Mouse (Mus musculus): ENCODE measurements around the gene Fbxw11. TPM values are rescaled to one million over a fixed set of nuclear protein-coding genes. Genes with fewer than 3 reads are reported as not detected.

Fbxw11 gene
- polyA plus RNA-seq, 1 experiment = 55.6 TPM

GRCm38 (mm10) chr11:32622479-32623190 lies 19.9 kb upstream of the Fbxw11 start:
- DNase-seq = no peak
- TF ChIP-seq CTCF (IDR thresholded peaks at IDR 0.05; ENCODE audit: borderline replicate concordance, control insufficient read depth, extremely low read depth, insufficient read depth, low read length, poor library complexity) = no peak
- no peak for TF ChIP-seq POLR2A (IDR thresholded peaks at IDR 0.05; ENCODE audit: control insufficient read depth, extremely low read depth, insufficient read depth, low read length, poor library complexity)
- 94% methylated on average over 13 of the region's 13 CpGs for WGBS
- Histone ChIP-seq H3K36me3 (ENCODE audit: control insufficient read depth, insufficient read depth, low read length) (peaks cover 23% of the 10 kb centered on the region; the same call in 1 of the 2 replicates), H3K27ac (ENCODE audit: control insufficient read depth, insufficient read depth, low read length) (no peak overlapping the region), H3K4me1 (replicated peaks; ENCODE audit: control insufficient read depth, insufficient read depth, low read length) (peaks cover 7% of the 10 kb centered on the region), H3K27me3 (ENCODE audit: control insufficient read depth, insufficient read depth, low read length) (no peaks in the 10 kb centered on the region), H3K4me3 (ENCODE audit: control insufficient read depth, insufficient read depth, low read length) (no peak overlapping the region)

- peaks cover 7% of the 10 kb centered on the region for H3K4me1 ChIP-seq (replicated peaks; ENCODE audit: control insufficient read depth, insufficient read depth, low read length)
- no peak overlapping the region for H3K4me3 ChIP-seq (ENCODE audit: control insufficient read depth, insufficient read depth, low read length)
- no peaks in the 10 kb centered on the region for H3K27me3 ChIP-seq (ENCODE audit: control insufficient read depth, insufficient read depth, low read length)
- 94% methylated on average over 5 of the region's 5 CpGs for WGBS
- TF ChIP-seq CTCF (IDR thresholded peaks at IDR 0.05; ENCODE audit: borderline replicate concordance, control insufficient read depth, extremely low read depth, insufficient read depth, low read length, poor library complexity) = no peak
- 0 out of 2 replicates have a peak, but pooled peaks cover 18% of the 10 kb centered on the region for H3K36me3 ChIP-seq (ENCODE audit: control insufficient read depth, insufficient read depth, low read length)
- H3K27ac ChIP-seq (ENCODE audit: control insufficient read depth, insufficient read depth, low read length) = no peak overlapping the region
- no peak for DNase-seq
Observed at GRCm38 (mm10) chr11:32623236-32623635, 19.3 kb upstream of the Fbxw11 start.

- WGBS = 98% methylated on average over 6 of the region's 6 CpGs
- Histone ChIP-seq H3K36me3 (ENCODE audit: control insufficient read depth, insufficient read depth, low read length) (0 out of 2 replicates have a peak, but pooled peaks cover 14% of the 10 kb centered on the region), H3K27me3 (ENCODE audit: control insufficient read depth, insufficient read depth, low read length) (no peaks in the 10 kb centered on the region), H3K27ac (ENCODE audit: control insufficient read depth, insufficient read depth, low read length) (no peak overlapping the region), H3K4me1 (replicated peaks; ENCODE audit: control insufficient read depth, insufficient read depth, low read length) (peaks cover 6% of the 10 kb centered on the region), H3K4me3 (ENCODE audit: control insufficient read depth, insufficient read depth, low read length) (no peak overlapping the region)
- DNase-seq = no peak
- TF ChIP-seq CTCF (IDR thresholded peaks at IDR 0.05; ENCODE audit: borderline replicate concordance, control insufficient read depth, extremely low read depth, insufficient read depth, low read length, poor library complexity) (no peak), POLR2A (IDR thresholded peaks at IDR 0.05; ENCODE audit: control insufficient read depth, extremely low read depth, insufficient read depth, low read length, poor library complexity) (no peak)
Observed at GRCm38 (mm10) chr11:32623912-32624311, 18.6 kb upstream of the Fbxw11 start.

- Histone ChIP-seq H3K27me3 (ENCODE audit: control insufficient read depth, insufficient read depth, low read length) (no peaks in the 10 kb centered on the region), H3K4me1 (replicated peaks; ENCODE audit: control insufficient read depth, insufficient read depth, low read length) (no peaks in the 10 kb centered on the region), H3K27ac (ENCODE audit: control insufficient read depth, insufficient read depth, low read length) (no peak overlapping the region), H3K36me3 (ENCODE audit: control insufficient read depth, insufficient read depth, low read length) (0 out of 2 replicates have a peak, but pooled peaks cover 11% of the 10 kb centered on the region), H3K4me3 (ENCODE audit: control insufficient read depth, insufficient read depth, low read length) (no peak overlapping the region)
- no peak for TF ChIP-seq POLR2A (IDR thresholded peaks at IDR 0.05; ENCODE audit: control insufficient read depth, extremely low read depth, insufficient read depth, low read length, poor library complexity)
- peak; percentile 72; the same call in 1 of the 2 replicates for TF ChIP-seq CTCF (IDR thresholded peaks at IDR 0.05; ENCODE audit: borderline replicate concordance, control insufficient read depth, extremely low read depth, insufficient read depth, low read length, poor library complexity)
- 64% methylated on average over 1 of the region's 1 CpGs for WGBS
- DNase-seq = peak; percentile 67
Observed at GRCm38 (mm10) chr11:32625677-32626076, 16.8 kb upstream of the Fbxw11 start.

GRCm38 (mm10) chr11:32626079-32626478 lies 16.4 kb upstream of the Fbxw11 start:
- no peaks in the 10 kb centered on the region for H3K27me3 ChIP-seq (ENCODE audit: control insufficient read depth, insufficient read depth, low read length)
- TF ChIP-seq POLR2A (IDR thresholded peaks at IDR 0.05; ENCODE audit: control insufficient read depth, extremely low read depth, insufficient read depth, low read length, poor library complexity) = no peak
- no peak for TF ChIP-seq CTCF (IDR thresholded peaks at IDR 0.05; ENCODE audit: borderline replicate concordance, control insufficient read depth, extremely low read depth, insufficient read depth, low read length, poor library complexity)
- DNase-seq = no peak
- H3K4me1 ChIP-seq (replicated peaks; ENCODE audit: control insufficient read depth, insufficient read depth, low read length) = no peaks in the 10 kb centered on the region
- no peak overlapping the region for H3K4me3 ChIP-seq (ENCODE audit: control insufficient read depth, insufficient read depth, low read length)
- no peak overlapping the region for H3K27ac ChIP-seq (ENCODE audit: control insufficient read depth, insufficient read depth, low read length)
- H3K36me3 ChIP-seq (ENCODE audit: control insufficient read depth, insufficient read depth, low read length) = 0 out of 2 replicates have a peak, but pooled peaks cover 9% of the 10 kb centered on the region
- 94% methylated on average over 6 of the region's 6 CpGs for WGBS

- Histone ChIP-seq H3K4me1 (replicated peaks; ENCODE audit: control insufficient read depth, insufficient read depth, low read length) (no peaks in the 10 kb centered on the region), H3K4me3 (ENCODE audit: control insufficient read depth, insufficient read depth, low read length) (no peak overlapping the region), H3K27ac (ENCODE audit: control insufficient read depth, insufficient read depth, low read length) (no peak overlapping the region), H3K36me3 (ENCODE audit: control insufficient read depth, insufficient read depth, low read length) (0 out of 2 replicates have a peak, but pooled peaks cover 4% of the 10 kb centered on the region), H3K27me3 (ENCODE audit: control insufficient read depth, insufficient read depth, low read length) (no peaks in the 10 kb centered on the region)
- TF ChIP-seq POLR2A (IDR thresholded peaks at IDR 0.05; ENCODE audit: control insufficient read depth, extremely low read depth, insufficient read depth, low read length, poor library complexity) (no peak), CTCF (IDR thresholded peaks at IDR 0.05; ENCODE audit: borderline replicate concordance, control insufficient read depth, extremely low read depth, insufficient read depth, low read length, poor library complexity) (no peak)
- DNase-seq = no peak
- WGBS = 40% methylated on average over 6 of the region's 6 CpGs
Observed at GRCm38 (mm10) chr11:32627900-32628299, 14.6 kb upstream of the Fbxw11 start.

All from thymus, adult 2 months (tissue).